Mouse (Mus musculus) lung, adult 2 months (tissue): Measurements from ENCODE around the gene Timm29. TPM values are rescaled to one million over a fixed set of nuclear protein-coding genes. Genes with fewer than 3 reads are reported as not detected.

ENCODE experiments used
- DNase-seq: peaks from one replicate; pipeline ENCODE4 v3.0.0; 2022
- H3K4me1 ChIP-seq: fragments of 200-500 bp; 2 replicates; pipeline ENCODE4 v1.6.1; 2011; ENCODE audit warnings: low read length; ENCODE audit not compliant: control insufficient read depth, insufficient read depth
- H3K4me3 ChIP-seq: fragments of 200-500 bp; replicated peaks from 2 replicates; pipeline ENCODE3; 2011; ENCODE audit warnings: low read depth, mild to moderate bottlenecking, control low read depth, low read length; ENCODE audit errors: extremely low read depth
- CTCF ChIP-seq: fragments of 200-500 bp; IDR thresholded peaks from 2 replicates; pipeline ENCODE4 v1.5.1; 2011; ENCODE audit warnings: mild to moderate bottlenecking, low read length, control low read depth; ENCODE audit not compliant: insufficient read depth
- POLR2A ChIP-seq: fragments of 200-500 bp; IDR thresholded peaks from 2 replicates; pipeline ENCODE4 v1.6.1; 2011; ENCODE audit warnings: low read depth, mild to moderate bottlenecking, control low read depth, low read length, borderline replicate concordance; ENCODE audit errors: extremely low read depth
- WGBS: fragments of 180-500 bp; shearing (Covaris S2); methylation state at CpG from one replicate; pipeline ENCODE4 v1.1.7; 2018; 5-methylcytosine and 5-hydroxymethylcytosine counted together
- polyA plus RNA-seq: library from polyadenylated mRNA; depleted of rRNA; stranded (reverse); fragments of >200 nt; gene quantifications from 2 replicates; pipeline ENCODE4 v1.2.3, GENCODE M21; 2012

Gene Timm29
- polyA plus RNA-seq, 1 experiment, result 23.6 TPM

- Histone ChIP-seq H3K4me1 (0 out of 2 replicates have a peak, but pooled peaks cover 3% of the 10 kb centered on the region), H3K4me3 (no peak overlapping the region)
- no peak for DNase-seq
- 92% methylated on average over 2 of the region's 2 CpGs for WGBS
- TF ChIP-seq CTCF (no peak), POLR2A (no peak)
Observed at GRCm38 (mm10) chr9:21557556-21557955, 35.0 kb upstream of the Timm29 start.

GRCm38 (mm10) chr9:21558366-21558765 lies 34.2 kb upstream of the Timm29 start:
- H3K4me1 ChIP-seq, result 0 out of 2 replicates have a peak, but pooled peaks cover 3% of the 10 kb centered on the region
- no peak overlapping the region for H3K4me3 ChIP-seq
- 60% methylated on average over 4 of the region's 4 CpGs for WGBS
- no peak for DNase-seq
- TF ChIP-seq CTCF (no peak), POLR2A (no peak)

GRCm38 (mm10) chr9:21559151-21559550 lies 33.4 kb upstream of the Timm29 start:
- 95% methylated on average over 3 of the region's 3 CpGs for WGBS
- Histone ChIP-seq H3K4me3 (no peak overlapping the region), H3K4me1 (0 out of 2 replicates have a peak, but pooled peaks cover 3% of the 10 kb centered on the region)
- TF ChIP-seq POLR2A (no peak), CTCF (no peak)
- DNase-seq, result no peak

- 58% methylated on average over 1 of the region's 1 CpGs for WGBS
- Histone ChIP-seq H3K4me3 (no peak overlapping the region), H3K4me1 (no peaks in the 10 kb centered on the region)
- TF ChIP-seq CTCF (no peak), POLR2A (no peak)
- DNase-seq, result no peak
Observed at GRCm38 (mm10) chr9:21564420-21564819, 28.1 kb upstream of the Timm29 start.

GRCm38 (mm10) chr9:21565004-21565586 lies 27.4 kb upstream of the Timm29 start:
- Histone ChIP-seq H3K4me1 (no peaks in the 10 kb centered on the region), H3K4me3 (no peak overlapping the region)
- no peak for DNase-seq
- 64% methylated on average over 4 of the region's 4 CpGs for WGBS
- TF ChIP-seq POLR2A, result no peak
- TF ChIP-seq CTCF, result no peak

GRCm38 (mm10) chr9:21566538-21566937 lies 26.0 kb upstream of the Timm29 start:
- no peak for TF ChIP-seq POLR2A
- TF ChIP-seq CTCF, result no peak
- 68% methylated on average over 1 of the region's 1 CpGs for WGBS
- H3K4me1 ChIP-seq, result no peaks in the 10 kb centered on the region
- no peak for DNase-seq
- no peak overlapping the region for H3K4me3 ChIP-seq

- H3K4me3 ChIP-seq, result no peak overlapping the region
- DNase-seq, result no peak
- H3K4me1 ChIP-seq, result no peaks in the 10 kb centered on the region
- WGBS, result 66% methylated on average over 2 of the region's 2 CpGs
- no peak for TF ChIP-seq POLR2A
- no peak for TF ChIP-seq CTCF
Observed at GRCm38 (mm10) chr9:21567051-21567450, 25.5 kb upstream of the Timm29 start.

- no peak for TF ChIP-seq POLR2A
- no peak for TF ChIP-seq CTCF
- no peak overlapping the region for H3K4me3 ChIP-seq
- WGBS, result 87% methylated on average over 8 of the region's 8 CpGs
- no peak for DNase-seq
- H3K4me1 ChIP-seq, result no peaks in the 10 kb centered on the region
Observed at GRCm38 (mm10) chr9:21568657-21569255, 23.8 kb upstream of the Timm29 start.

GRCm38 (mm10) chr9:21574012-21574801 lies 18.3 kb upstream of the Timm29 start:
- no peak for DNase-seq
- Histone ChIP-seq H3K4me1 (no peaks in the 10 kb centered on the region), H3K4me3 (no peak overlapping the region)
- TF ChIP-seq POLR2A, result no peak
- TF ChIP-seq CTCF, result no peak
- 91% methylated on average over 8 of the region's 8 CpGs for WGBS

- Histone ChIP-seq H3K4me3 (no peak overlapping the region), H3K4me1 (no peaks in the 10 kb centered on the region)
- 88% methylated on average over 10 of the region's 10 CpGs for WGBS
- TF ChIP-seq POLR2A, result no peak
- TF ChIP-seq CTCF, result no peak
- no peak for DNase-seq
Observed at GRCm38 (mm10) chr9:21575253-21575652, 17.3 kb upstream of the Timm29 start.
